In genomic region chr12:107669450-107669849, GRCm38 (mm10) we compare ENCODE assay signal across 11 mouse cellular contexts.
"Had no signal": no experiment of that assay in that cellular context is flagged by ENCODE, and none has a peak within 500 bp of the region (broad histone marks: within the 10 kb centered on the region; RNA-seq: fewer than 3 reads in every experiment).

No protein-coding gene starts in this region.

- H3K36me3 ChIP-seq: midbrain, embryonic 12.5 days; neural tube, embryonic 13.5 days had no signal

- H3K27me3 ChIP-seq: midbrain, embryonic 12.5 days; neural tube, embryonic 13.5 days had no signal

- H3K27ac ChIP-seq: liver, embryonic 14.5 days; midbrain, embryonic 12.5 days; neural tube, embryonic 13.5 days had no signal

- ATAC-seq: intestine, embryonic 16.5 days; midbrain, embryonic 16.5 days had no signal

- H3K9me3 ChIP-seq: midbrain, embryonic 12.5 days; neural tube, embryonic 13.5 days had no signal

- DNase-seq: liver; retina, postnatal 1 day; right cerebral cortex, postnatal 4 days; spleen, adult 18-20 months; thymus, adult 2 months; thymus, postnatal 36 days had no signal

- H3K4me3 ChIP-seq: midbrain, embryonic 12.5 days; neural tube, embryonic 13.5 days had no signal

- H3K9ac ChIP-seq: liver, embryonic 14.5 days; midbrain, embryonic 12.5 days; neural tube, embryonic 13.5 days had no signal

- H3K4me2 ChIP-seq: midbrain, embryonic 12.5 days; neural tube, embryonic 13.5 days had no signal
